Mouse (Mus musculus): ENCODE results near the gene Olfr981. TPM values are rescaled to one million over a fixed set of nuclear protein-coding genes. Genes with fewer than 3 reads are reported as not detected.

The Olfr981 gene
- polyA plus RNA-seq (2012; rRNA removed): not detected in 2 replicates

DNA sequence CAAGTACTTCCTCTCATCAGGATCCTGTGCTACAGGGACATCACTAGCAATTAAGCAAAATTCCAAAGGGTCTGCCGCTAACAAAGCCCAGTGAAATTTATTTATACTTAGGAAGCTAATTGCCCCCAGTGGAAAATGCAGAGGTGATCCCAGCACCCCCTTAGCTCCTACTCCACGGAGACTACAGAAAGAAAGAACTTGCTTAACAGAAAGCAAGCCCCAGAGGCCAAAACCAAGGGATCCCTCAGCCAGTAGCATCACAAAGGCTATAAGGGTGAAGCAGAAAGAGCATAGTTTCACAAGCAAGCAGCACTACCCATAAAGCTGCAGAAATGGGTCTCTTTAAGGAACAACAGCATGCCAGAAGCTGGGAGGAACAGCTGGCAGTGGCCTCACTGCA is at the start of gene Olfr981:
Gene Olfr981, plus strand, starts transcription at position 301 of the 400 bp plus-strand sequence.

GRCm38 (mm10) chr9:39991813-39992212 is 29.5 kb upstream of the Olfr981 start, which contains the start of gene Olfr978:
Gene Olfr978, plus strand, starts transcription at chr9:39992113.

GRCm38 (mm10) chr9:40003365-40003764 is 17.9 kb upstream of the Olfr981 start, which contains the start of gene Olfr979:
Gene Olfr979, minus strand, starts transcription at chr9:40003465.

GRCm38 (mm10) chr9:40009482-40009881 is 11.8 kb upstream of the Olfr981 start, which contains the start of gene Olfr980:
Gene Olfr980, minus strand, starts transcription at chr9:40009582.

GRCm38 (mm10) chr9:40073529-40073928 is 52.3 kb downstream of the Olfr981 start, which contains the start of gene Olfr982:
Gene Olfr982, plus strand, starts transcription at chr9:40073829.

Other genes starting within 250 kb of the Olfr981 start
- not detected in 2 replicates for gene Olfr968, start 238.2 kb upstream of the Olfr981 start, polyA plus RNA-seq (2012; rRNA removed)
- not detected in 2 replicates for gene Olfr969, start 230.5 kb upstream of the Olfr981 start, polyA plus RNA-seq (2012; rRNA removed)
- gene Olfr970, start 212.6 kb upstream of the Olfr981 start, polyA plus RNA-seq (2012; rRNA removed): not detected in 2 replicates
- not detected in 2 replicates for gene Olfr971, start 184.6 kb upstream of the Olfr981 start, polyA plus RNA-seq (2012; rRNA removed)
- not detected in 2 replicates for gene Olfr972, start 155.0 kb upstream of the Olfr981 start, polyA plus RNA-seq (2012; rRNA removed)
- not detected in 2 replicates for gene Olfr229, start 114.1 kb upstream of the Olfr981 start, polyA plus RNA-seq (2012; rRNA removed)
- gene Olfr974, start 84.0 kb upstream of the Olfr981 start, polyA plus RNA-seq (2012; rRNA removed): not detected in 2 replicates
- not detected in 2 replicates for gene Olfr975, start 69.4 kb upstream of the Olfr981 start, polyA plus RNA-seq (2012; rRNA removed)
- gene Olfr976, start 60.3 kb upstream of the Olfr981 start, polyA plus RNA-seq (2012; rRNA removed): not detected in 2 replicates
- not detected in 2 replicates for gene Olfr978, start 29.4 kb upstream of the Olfr981 start, polyA plus RNA-seq (2012; rRNA removed)
- gene Olfr979, start 18.0 kb upstream of the Olfr981 start, polyA plus RNA-seq (2012; rRNA removed): not detected in 2 replicates
- not detected in 2 replicates for gene Olfr980, start 11.9 kb upstream of the Olfr981 start, polyA plus RNA-seq (2012; rRNA removed)
- gene Olfr982, start 52.4 kb downstream of the Olfr981 start, polyA plus RNA-seq (2012; rRNA removed): not detected in 2 replicates
- not detected in 2 replicates for gene Olfr983, start 72.1 kb downstream of the Olfr981 start, polyA plus RNA-seq (2012; rRNA removed)
- gene Olfr984, start 92.7 kb downstream of the Olfr981 start, polyA plus RNA-seq (2012; rRNA removed): not detected in 2 replicates
- gene Olfr985, start 108.7 kb downstream of the Olfr981 start, polyA plus RNA-seq (2012; rRNA removed): not detected in 2 replicates
- not detected in 2 replicates for gene Tmem225, start 126.7 kb downstream of the Olfr981 start, polyA plus RNA-seq (2012; rRNA removed)
- gene Olfr986, start 159.5 kb downstream of the Olfr981 start, polyA plus RNA-seq (2012; rRNA removed): not detected in 2 replicates
- 0.66 and 0.77 TPM in 2 replicates for gene Zfp202, start 170.9 kb downstream of the Olfr981 start, polyA plus RNA-seq (2012; rRNA removed)
- gene Scn3b, start 247.8 kb downstream of the Olfr981 start, polyA plus RNA-seq (2012; rRNA removed): 0.05 and 0.44 TPM in 2 replicates